Mouse (Mus musculus): ENCODE data around the gene Enpp5. TPM values are rescaled to one million over a fixed set of nuclear protein-coding genes. Genes with fewer than 3 reads are reported as not detected.

Gene Enpp5
- polyA plus RNA-seq (2015; fragmentation: Nextera tagmentation; extraction: Ambion mirVana) = 35.2 and 42.1 TPM in 2 replicates

GRCm38 (mm10) chr17:44078631-44079350 lies at the start of gene Enpp5:
Enpp5 (plus strand) TSS chr17:44078813.
- Histone ChIP-seq H3K4me1 (peaks cover 6% of the 10 kb centered on the region), H3K4me3 (peak within 1 kb of the TSS; percentile 71), H3K36me3 (ENCODE audit: poor library complexity, severe bottlenecking) (peaks cover 27% of the 10 kb centered on the region), H3K27me3 (no peaks in the 10 kb centered on the region), H3K27ac (peak within 1 kb of the TSS; percentile 88), H3K9me3 (replicated peaks) (no peaks in the 10 kb centered on the region), H3K4me2 (peak within 1 kb of the TSS; percentile 78), H3K9ac (peak within 1 kb of the TSS; percentile 73)
- peak; percentile 99 for ATAC-seq
- whole genome bisulfite sequencing = 2% methylated on average over 31 of the region's 31 CpGs

DNA sequence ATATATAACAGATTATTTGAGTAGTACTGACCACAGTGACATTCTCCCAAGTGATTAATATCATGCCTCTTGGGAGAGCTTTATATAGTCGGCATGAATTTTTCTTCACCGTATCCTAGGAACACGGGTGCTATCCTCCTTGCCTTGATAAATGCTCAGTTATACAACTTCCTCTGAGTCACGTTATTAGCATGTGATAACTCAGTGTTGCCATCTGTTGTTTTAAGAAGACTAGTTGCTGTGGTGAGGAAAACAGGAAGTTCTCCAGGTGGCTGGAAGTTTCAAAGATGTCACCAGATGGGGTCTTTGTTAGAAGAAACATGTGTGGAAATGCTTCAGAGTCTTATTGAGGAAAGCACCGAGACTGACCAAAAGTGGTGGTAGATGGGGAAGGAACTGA lies 49.0 kb upstream of the Enpp5 start:
- Histone ChIP-seq H3K4me1 (peaks cover 26% of the 10 kb centered on the region), H3K9ac (no peak overlapping the region), H3K27me3 (no peaks in the 10 kb centered on the region), H3K36me3 (ENCODE audit: poor library complexity, severe bottlenecking) (no peaks in the 10 kb centered on the region), H3K9me3 (replicated peaks) (no peaks in the 10 kb centered on the region), H3K4me3 (no peak overlapping the region), H3K4me2 (no peak overlapping the region), H3K27ac (no peak overlapping the region)
- ATAC-seq = no peak
- 83% methylated on average over 5 of the region's 5 CpGs for WGBS

GRCm38 (mm10) chr17:44030776-44031587 lies 47.6 kb upstream of the Enpp5 start:
- peaks cover 20% of the 10 kb centered on the region for H3K4me1 ChIP-seq
- 18% methylated on average over 3 of the region's 3 CpGs for WGBS
- H3K27ac ChIP-seq = peak overlapping the region; percentile 51; the same call in 1 of the 2 replicates
- H3K9me3 ChIP-seq (replicated peaks) = no peaks in the 10 kb centered on the region
- H3K36me3 ChIP-seq (ENCODE audit: poor library complexity, severe bottlenecking) = no peaks in the 10 kb centered on the region
- H3K9ac ChIP-seq = no peak overlapping the region
- ATAC-seq = no peak; the same call in 1 of the 2 replicates
- H3K4me3 ChIP-seq = no peak overlapping the region
- H3K27me3 ChIP-seq = no peaks in the 10 kb centered on the region
- H3K4me2 ChIP-seq = no peak overlapping the region

- H3K4me2 ChIP-seq = no peak overlapping the region
- no peak overlapping the region for H3K9ac ChIP-seq
- 100% methylated on average over 1 of the region's 1 CpGs for WGBS
- H3K4me3 ChIP-seq = no peak overlapping the region
- no peak for ATAC-seq
- H3K36me3 ChIP-seq (ENCODE audit: poor library complexity, severe bottlenecking) = no peaks in the 10 kb centered on the region
- H3K4me1 ChIP-seq = peaks cover 11% of the 10 kb centered on the region
- no peaks in the 10 kb centered on the region for H3K27me3 ChIP-seq
- no peak overlapping the region for H3K27ac ChIP-seq
- H3K9me3 ChIP-seq (replicated peaks) = no peaks in the 10 kb centered on the region
These were observed 43.6 kb upstream of the Enpp5 start for GRCm38 (mm10) chr17:44035005-44035404.

- Histone ChIP-seq H3K27ac (no peak overlapping the region), H3K9me3 (replicated peaks) (no peaks in the 10 kb centered on the region), H3K4me1 (no peaks in the 10 kb centered on the region), H3K36me3 (ENCODE audit: poor library complexity, severe bottlenecking) (no peaks in the 10 kb centered on the region), H3K4me3 (no peak overlapping the region), H3K4me2 (no peak overlapping the region), H3K9ac (no peak overlapping the region), H3K27me3 (no peaks in the 10 kb centered on the region)
- WGBS = 65% methylated on average over 9 of the region's 9 CpGs
- ATAC-seq = peak; percentile 48
These were observed 40.0 kb upstream of the Enpp5 start for GRCm38 (mm10) chr17:44038656-44039055.

DNA sequence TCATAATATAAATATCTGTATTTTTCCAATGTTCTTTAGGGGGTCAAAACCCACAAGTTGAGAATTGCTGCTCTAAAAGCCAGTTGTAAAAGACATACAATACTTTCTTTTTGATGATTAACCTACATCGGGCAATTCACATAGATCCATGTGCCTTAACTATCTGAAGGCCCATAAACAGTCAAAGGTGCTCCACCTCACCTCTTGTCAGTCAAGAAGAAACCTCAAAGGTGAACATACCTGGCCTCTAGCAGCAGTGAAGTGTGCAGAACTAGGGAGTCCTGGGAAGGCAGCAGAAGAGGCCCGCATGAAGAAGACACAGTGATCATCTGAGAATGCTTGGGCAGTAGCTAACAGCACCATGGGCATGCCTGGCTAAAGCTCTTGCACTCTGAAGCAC lies 38.2 kb upstream of the Enpp5 start:
- Histone ChIP-seq H3K4me1 (no peaks in the 10 kb centered on the region), H3K9ac (no peak overlapping the region), H3K36me3 (ENCODE audit: poor library complexity, severe bottlenecking) (no peaks in the 10 kb centered on the region), H3K9me3 (replicated peaks) (no peaks in the 10 kb centered on the region), H3K27me3 (no peaks in the 10 kb centered on the region), H3K4me3 (no peak overlapping the region), H3K27ac (no peak overlapping the region), H3K4me2 (no peak overlapping the region)
- no peak for ATAC-seq
- 89% methylated on average over 2 of the region's 2 CpGs for WGBS

- Histone ChIP-seq H3K27me3 (no peaks in the 10 kb centered on the region), H3K36me3 (ENCODE audit: poor library complexity, severe bottlenecking) (no peaks in the 10 kb centered on the region), H3K9ac (no peak overlapping the region), H3K4me3 (no peak overlapping the region), H3K4me2 (no peak overlapping the region), H3K4me1 (no peaks in the 10 kb centered on the region), H3K9me3 (replicated peaks) (no peaks in the 10 kb centered on the region), H3K27ac (no peak overlapping the region)
- ATAC-seq = no peak
- 68% methylated on average over 2 of the region's 2 CpGs for WGBS
These were observed 36.3 kb upstream of the Enpp5 start for GRCm38 (mm10) chr17:44042301-44042700.

DNA sequence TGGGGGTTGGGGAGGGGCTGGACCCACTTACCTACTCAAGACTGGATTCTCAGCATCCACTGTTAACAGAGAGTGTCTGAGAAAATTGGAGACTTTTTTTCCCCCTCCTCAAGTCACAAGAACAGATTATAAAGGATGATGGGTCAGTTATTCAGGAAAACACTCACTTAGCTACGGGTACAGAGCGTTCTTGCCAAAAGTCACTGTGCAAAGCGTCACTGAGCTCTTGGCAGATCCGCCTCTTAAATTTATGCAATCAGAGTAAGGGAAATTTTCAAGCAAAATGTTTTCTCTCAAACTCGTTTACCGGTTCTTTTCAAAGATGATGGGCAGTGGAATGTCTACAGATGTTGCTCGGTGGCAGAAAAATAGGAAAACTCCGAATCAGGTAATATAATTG lies 35.8 kb upstream of the Enpp5 start:
- no peak overlapping the region for H3K4me3 ChIP-seq
- H3K9ac ChIP-seq = no peak overlapping the region
- no peaks in the 10 kb centered on the region for H3K27me3 ChIP-seq
- no peaks in the 10 kb centered on the region for H3K4me1 ChIP-seq
- H3K36me3 ChIP-seq (ENCODE audit: poor library complexity, severe bottlenecking) = no peaks in the 10 kb centered on the region
- H3K9me3 ChIP-seq (replicated peaks) = no peaks in the 10 kb centered on the region
- no peak for ATAC-seq
- H3K4me2 ChIP-seq = no peak overlapping the region
- H3K27ac ChIP-seq = no peak overlapping the region
- 88% methylated on average over 8 of the region's 8 CpGs for WGBS

DNA sequence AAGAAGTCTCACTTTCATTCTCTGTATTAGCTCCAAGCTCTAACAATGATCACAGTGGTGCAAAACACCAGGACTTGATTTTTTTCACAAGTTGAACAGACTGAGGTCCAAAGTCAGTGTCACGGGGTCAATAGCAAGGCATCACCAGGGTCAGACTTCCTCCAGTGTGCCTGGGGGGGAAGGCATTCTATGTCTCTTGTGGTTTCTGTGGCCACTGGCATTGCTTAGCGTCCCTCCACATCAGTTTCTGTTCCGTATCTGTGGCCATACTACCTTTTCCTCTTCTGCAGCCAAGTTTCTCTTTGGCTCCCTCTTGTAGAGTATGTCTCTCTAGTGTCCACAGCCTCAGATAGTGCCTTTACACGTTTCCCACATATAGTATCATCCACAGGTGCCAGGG lies 25.2 kb upstream of the Enpp5 start:
- no peaks in the 10 kb centered on the region for H3K36me3 ChIP-seq (ENCODE audit: poor library complexity, severe bottlenecking)
- ATAC-seq = no peak
- no peak overlapping the region for H3K4me3 ChIP-seq
- WGBS = 87% methylated on average over 4 of the region's 4 CpGs
- no peak overlapping the region for H3K9ac ChIP-seq
- H3K4me1 ChIP-seq = no peaks in the 10 kb centered on the region
- H3K9me3 ChIP-seq (replicated peaks) = no peaks in the 10 kb centered on the region
- no peak overlapping the region for H3K4me2 ChIP-seq
- no peak overlapping the region for H3K27ac ChIP-seq
- H3K27me3 ChIP-seq = no peaks in the 10 kb centered on the region

- Histone ChIP-seq H3K27me3 (no peaks in the 10 kb centered on the region), H3K27ac (no peak overlapping the region), H3K4me2 (no peak overlapping the region), H3K4me3 (no peak overlapping the region), H3K36me3 (ENCODE audit: poor library complexity, severe bottlenecking) (no peaks in the 10 kb centered on the region), H3K9me3 (replicated peaks) (no peaks in the 10 kb centered on the region), H3K9ac (no peak overlapping the region), H3K4me1 (no peaks in the 10 kb centered on the region)
- no peak for ATAC-seq
- 97% methylated on average over 1 of the region's 1 CpGs for WGBS
These were observed 21.5 kb upstream of the Enpp5 start for GRCm38 (mm10) chr17:44057123-44057522.

GRCm38 (mm10) chr17:44058145-44058544 lies 20.5 kb upstream of the Enpp5 start:
- H3K27me3 ChIP-seq = no peaks in the 10 kb centered on the region
- H3K9ac ChIP-seq = no peak overlapping the region

DNA sequence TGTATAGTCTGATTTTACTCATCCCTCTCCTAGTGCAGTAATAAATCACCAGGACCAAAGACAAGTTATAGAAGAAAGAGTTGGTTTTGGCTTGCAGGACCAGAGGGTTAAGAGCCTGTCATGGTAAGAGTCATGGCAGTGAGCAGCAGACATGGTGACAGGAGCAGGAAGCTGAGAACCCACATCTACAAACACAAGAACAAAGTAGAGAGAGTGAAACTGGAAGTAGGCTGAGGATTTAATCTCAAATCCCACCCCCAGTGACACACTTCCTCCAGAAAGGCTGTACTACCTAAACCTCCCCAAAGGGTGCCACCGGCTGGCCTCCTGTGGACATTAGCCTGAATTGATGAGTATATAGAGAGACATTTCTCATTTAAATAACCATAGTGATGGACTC lies 17.8 kb upstream of the Enpp5 start:
- H3K4me1 ChIP-seq = no peaks in the 10 kb centered on the region
- 100% methylated on average over 1 of the region's 1 CpGs for WGBS
- no peaks in the 10 kb centered on the region for H3K9me3 ChIP-seq (replicated peaks)
- no peak overlapping the region for H3K9ac ChIP-seq
- no peak overlapping the region for H3K4me3 ChIP-seq
- no peaks in the 10 kb centered on the region for H3K36me3 ChIP-seq (ENCODE audit: poor library complexity, severe bottlenecking)
- no peaks in the 10 kb centered on the region for H3K27me3 ChIP-seq
- ATAC-seq = no peak
- H3K27ac ChIP-seq = no peak overlapping the region
- H3K4me2 ChIP-seq = no peak overlapping the region

More at GRCm38 (mm10) chr17:44058145-44058544, 20.5 kb upstream of the Enpp5 start:
- no peaks in the 10 kb centered on the region for H3K9me3 ChIP-seq (replicated peaks)
- no peaks in the 10 kb centered on the region for H3K36me3 ChIP-seq (ENCODE audit: poor library complexity, severe bottlenecking)
- no peak overlapping the region for H3K4me3 ChIP-seq
- H3K4me1 ChIP-seq = no peaks in the 10 kb centered on the region
- H3K27ac ChIP-seq = no peak overlapping the region
- no peak overlapping the region for H3K4me2 ChIP-seq
- no peak for ATAC-seq

Data from forebrain, embryonic 13.5 days (tissue).